Mouse (Mus musculus) stomach, embryonic 16.5 days (tissue): Measurements from ENCODE around the gene Umps. TPM values are rescaled to one million over a fixed set of nuclear protein-coding genes. Genes with fewer than 3 reads are reported as not detected.

Source experiments
- ATAC-seq: fragments of 200-750 bp; cut with Nextera tagmentation; 2 replicates; pipeline ENCODE4 v1.8.0; 2017; ENCODE audit warnings: moderate number of reproducible peaks, moderate TSS enrichment; ENCODE audit not compliant: insufficient read depth, low FRiP score
- H3K27ac ChIP-seq: fragments of 300-500 bp; sonication (generic); 2 replicates; pipeline ENCODE4 v1.5.1; 2014; ENCODE audit warnings: low read length
- H3K27me3 ChIP-seq: fragments of 300-500 bp; sonication (generic); 2 replicates; pipeline ENCODE4 v1.6.1; 2014; ENCODE audit warnings: low read length, control low read depth, mixed read lengths; ENCODE audit not compliant: control insufficient read depth, insufficient read depth
- H3K36me3 ChIP-seq: fragments of 300-500 bp; sonication (generic); 2 replicates; pipeline ENCODE4 v1.6.1; 2014; ENCODE audit warnings: low read length; ENCODE audit not compliant: control insufficient read depth, insufficient read depth
- H3K4me1 ChIP-seq: fragments of 300-500 bp; sonication (generic); 2 replicates; pipeline ENCODE4 v1.6.1; 2014; ENCODE audit warnings: low read length, control low read depth, mixed read lengths; ENCODE audit not compliant: control insufficient read depth, insufficient read depth
- H3K4me2 ChIP-seq: fragments of 300-500 bp; sonication (generic); 2 replicates; pipeline ENCODE4 v1.6.1; 2014; ENCODE audit warnings: low read depth, low read length, mixed read lengths
- H3K4me3 ChIP-seq: fragments of 300-500 bp; sonication (generic); replicated peaks from 2 replicates; pipeline ENCODE4 v1.5.1; 2014; ENCODE audit warnings: mild to moderate bottlenecking, low read length
- H3K9ac ChIP-seq: fragments of 300-500 bp; sonication (generic); 2 replicates; pipeline ENCODE4 v1.6.1; 2014; ENCODE audit warnings: low read length
- H3K9me3 ChIP-seq: fragments of 300-500 bp; sonication (generic); replicated peaks from 2 replicates; pipeline ENCODE4 v1.6.1; 2016; ENCODE audit warnings: low read length, control low read depth; ENCODE audit not compliant: control insufficient read depth
- WGBS: fragments of 180-500 bp; shearing (Covaris S2); extraction: QIAGEN DNeasy Blood & Tissue Kit; methylation state at CpG from one replicate; pipeline ENCODE4 v1.1.7; 2014; 5-methylcytosine and 5-hydroxymethylcytosine counted together
- polyA plus RNA-seq: library from polyadenylated mRNA; unstranded; fragments of >200 nt; fragmentation: Nextera tagmentation; extraction: Ambion mirVana; gene quantifications from 2 replicates; pipeline ENCODE4 v1.2.1, GENCODE M21; 2015

The Umps gene
- polyA plus RNA-seq, 1 experiment from 2014 or later = 54.5 TPM

- Histone ChIP-seq H3K9ac (no peak overlapping the region), H3K4me3 (no peak overlapping the region), H3K27me3 (no peaks in the 10 kb centered on the region), H3K4me1 (no peaks in the 10 kb centered on the region), H3K27ac (no peak overlapping the region), H3K36me3 (no peaks in the 10 kb centered on the region), H3K9me3 (no peaks in the 10 kb centered on the region), H3K4me2 (no peak overlapping the region)
- WGBS = 94% methylated on average over 6 of the region's 6 CpGs
- no peak for ATAC-seq
These were observed 16.9 kb upstream of the Umps start for GRCm38 (mm10) chr16:33983712-33984111.

- no peak overlapping the region for H3K4me3 ChIP-seq
- no peaks in the 10 kb centered on the region for H3K9me3 ChIP-seq
- H3K4me1 ChIP-seq = no peaks in the 10 kb centered on the region
- 50% methylated on average over 2 of the region's 2 CpGs for WGBS
- no peaks in the 10 kb centered on the region for H3K36me3 ChIP-seq
- no peak for ATAC-seq
- H3K27me3 ChIP-seq = no peaks in the 10 kb centered on the region
- H3K9ac ChIP-seq = no peak overlapping the region
- H3K27ac ChIP-seq = no peak overlapping the region
- H3K4me2 ChIP-seq = no peak overlapping the region
These were observed 13.0 kb upstream of the Umps start for GRCm38 (mm10) chr16:33979855-33980254.

GRCm38 (mm10) chr16:33967283-33967640 is 424 bp upstream of the Umps start:
- H3K27me3 ChIP-seq = no peaks in the 10 kb centered on the region
- 39% methylated on average over 2 of the region's 2 CpGs for WGBS

GRCm38 (mm10) chr16:33965878-33966537 is 830 bp downstream of the Umps start:
- peak overlapping the region; percentile 79 for H3K27ac ChIP-seq
- peaks cover 24% of the 10 kb centered on the region for H3K4me1 ChIP-seq
- H3K9ac ChIP-seq = peak overlapping the region; percentile 93
- H3K9me3 ChIP-seq = no peaks in the 10 kb centered on the region
- ATAC-seq = peak; percentile 9; the same call in 1 of the 2 replicates
- H3K4me2 ChIP-seq = peak overlapping the region; percentile 74
- H3K36me3 ChIP-seq = peaks cover 14% of the 10 kb centered on the region; the same call in 1 of the 2 replicates
- peak overlapping the region; percentile 93 for H3K4me3 ChIP-seq
- no peaks in the 10 kb centered on the region for H3K27me3 ChIP-seq
- WGBS = 5% methylated on average over 15 of the region's 15 CpGs

More at GRCm38 (mm10) chr16:33967283-33967640, 424 bp upstream of the Umps start:
- Histone ChIP-seq H3K4me3 (peak overlapping the region; percentile 93), H3K4me1 (peaks cover 18% of the 10 kb centered on the region), H3K36me3 (0 out of 2 replicates have a peak, but pooled peaks cover 6% of the 10 kb centered on the region), H3K4me2 (peak overlapping the region; percentile 74), H3K9me3 (no peaks in the 10 kb centered on the region), H3K27ac (peak overlapping the region; percentile 79), H3K9ac (peak overlapping the region; percentile 93)
- no peak for ATAC-seq

DNA sequence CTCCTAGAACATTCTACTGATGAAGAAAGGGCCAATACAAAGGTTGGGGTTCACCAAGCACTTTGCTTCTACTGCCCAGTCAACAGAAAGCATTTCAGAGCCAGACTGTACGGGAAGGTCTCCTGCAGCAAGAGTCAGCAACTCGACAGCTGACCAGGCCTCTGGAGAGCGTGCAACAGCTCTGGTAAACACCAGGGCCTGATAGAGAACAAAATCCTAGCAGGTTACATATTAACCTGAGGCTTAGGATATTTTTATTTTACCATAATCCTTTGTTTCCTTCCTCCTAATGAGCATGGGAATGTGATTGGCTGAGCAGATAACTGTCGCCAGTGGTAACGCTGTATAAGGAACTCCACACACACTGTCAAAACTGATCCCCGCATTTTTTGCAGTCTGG is 3.3 kb downstream of the Umps start:
- Histone ChIP-seq H3K27me3 (no peaks in the 10 kb centered on the region), H3K4me3 (no peak overlapping the region), H3K36me3 (peaks cover 19% of the 10 kb centered on the region; the same call in 1 of the 2 replicates), H3K9me3 (no peaks in the 10 kb centered on the region), H3K4me2 (no peak overlapping the region), H3K4me1 (peaks cover 24% of the 10 kb centered on the region), H3K9ac (no peak overlapping the region), H3K27ac (no peak overlapping the region; the same call in 1 of the 2 replicates)
- peak; percentile 73 for ATAC-seq
- WGBS = 66% methylated on average over 6 of the region's 6 CpGs

GRCm38 (mm10) chr16:33954793-33955192 is 12.0 kb downstream of the Umps start:
- Histone ChIP-seq H3K9me3 (no peaks in the 10 kb centered on the region), H3K36me3 (peaks cover 22% of the 10 kb centered on the region; the same call in 1 of the 2 replicates), H3K9ac (no peak overlapping the region), H3K4me3 (no peak overlapping the region), H3K27ac (no peak overlapping the region), H3K4me2 (no peak overlapping the region), H3K27me3 (no peaks in the 10 kb centered on the region), H3K4me1 (no peaks in the 10 kb centered on the region)
- no peak for ATAC-seq
- 100% methylated on average over 1 of the region's 1 CpGs for WGBS

- ATAC-seq = no peak
- no peak overlapping the region for H3K27ac ChIP-seq
- peaks cover 18% of the 10 kb centered on the region; the same call in 1 of the 2 replicates for H3K36me3 ChIP-seq
These were observed 13.8 kb downstream of the Umps start for GRCm38 (mm10) chr16:33953008-33953407.

GRCm38 (mm10) chr16:33950830-33951229 is 16.0 kb downstream of the Umps start:
- ATAC-seq = peak; percentile 51; the same call in 1 of the 2 replicates
- Histone ChIP-seq H3K4me2 (no peak overlapping the region), H3K27ac (no peak overlapping the region), H3K27me3 (no peaks in the 10 kb centered on the region), H3K4me3 (no peak overlapping the region), H3K4me1 (peaks cover 8% of the 10 kb centered on the region; the same call in 1 of the 2 replicates), H3K9me3 (no peaks in the 10 kb centered on the region), H3K36me3 (0 out of 2 replicates have a peak, but pooled peaks cover 5% of the 10 kb centered on the region), H3K9ac (no peak overlapping the region)
- WGBS = 25% methylated on average over 4 of the region's 4 CpGs

More at GRCm38 (mm10) chr16:33953008-33953407, 13.8 kb downstream of the Umps start:
- Histone ChIP-seq H3K9ac (no peak overlapping the region), H3K4me3 (no peak overlapping the region), H3K9me3 (no peaks in the 10 kb centered on the region), H3K4me2 (no peak overlapping the region), H3K4me1 (no peaks in the 10 kb centered on the region), H3K27me3 (no peaks in the 10 kb centered on the region)
- 79% methylated on average over 4 of the region's 4 CpGs for WGBS

DNA sequence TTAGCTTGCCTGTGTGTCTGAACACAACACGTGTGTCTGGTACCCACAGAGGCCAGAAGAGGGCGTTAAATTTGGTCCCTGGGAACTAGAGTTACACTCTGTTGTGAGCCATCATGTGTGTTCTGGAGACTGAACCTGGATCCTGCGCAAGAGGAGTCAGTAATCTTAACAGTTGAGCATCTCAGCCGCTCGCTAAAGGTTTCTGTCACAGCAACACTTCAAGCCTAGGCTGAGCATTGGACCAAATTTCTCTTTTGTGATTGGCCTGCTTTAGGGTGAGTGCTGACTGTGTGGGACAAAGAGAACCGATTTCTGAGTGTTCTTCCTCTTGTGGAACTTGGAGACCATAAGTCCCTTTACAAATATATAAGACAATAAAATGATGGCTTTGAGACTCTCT is 16.5 kb downstream of the Umps start:
- Histone ChIP-seq H3K9me3 (no peaks in the 10 kb centered on the region), H3K27me3 (no peaks in the 10 kb centered on the region), H3K36me3 (0 out of 2 replicates have a peak, but pooled peaks cover under 1% of the 10 kb centered on the region), H3K27ac (no peak overlapping the region), H3K9ac (no peak overlapping the region), H3K4me1 (peaks cover 11% of the 10 kb centered on the region; the same call in 1 of the 2 replicates), H3K4me3 (no peak overlapping the region), H3K4me2 (no peak overlapping the region)
- no peak for ATAC-seq
- WGBS = 71% methylated on average over 6 of the region's 6 CpGs
